Mouse (Mus musculus): ENCODE measurements around the gene Cycs.

Cycs gene

DNA sequence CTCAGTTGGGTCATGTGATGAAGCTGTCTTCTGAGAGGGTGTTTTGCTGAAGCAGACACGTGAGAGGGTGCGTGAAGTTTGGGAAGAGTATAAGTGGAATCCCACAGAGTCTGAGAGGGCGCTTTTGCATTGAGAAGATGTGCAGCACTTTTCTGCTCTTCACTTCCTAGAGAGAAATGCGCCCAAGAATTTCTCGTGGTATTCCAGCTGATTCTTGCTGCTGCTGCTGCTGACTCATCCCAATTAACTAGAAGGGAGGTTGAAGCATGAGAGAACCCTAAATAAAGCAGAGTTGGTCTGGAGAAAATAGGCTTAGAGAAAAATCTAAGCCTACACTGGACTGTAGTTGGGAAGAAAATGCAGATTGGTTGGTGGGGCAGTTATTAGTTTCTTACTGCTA is 17.3 kb downstream of the Cycs start:
- in situ Hi-C loops (cut with MboI; ENCODE audit: low sequenced_read_pairs), result loop anchor here (25.0 kb wide), 1 partner anchor 437 kb away; the partner anchor contains the start of gene Mpp6

DNA sequence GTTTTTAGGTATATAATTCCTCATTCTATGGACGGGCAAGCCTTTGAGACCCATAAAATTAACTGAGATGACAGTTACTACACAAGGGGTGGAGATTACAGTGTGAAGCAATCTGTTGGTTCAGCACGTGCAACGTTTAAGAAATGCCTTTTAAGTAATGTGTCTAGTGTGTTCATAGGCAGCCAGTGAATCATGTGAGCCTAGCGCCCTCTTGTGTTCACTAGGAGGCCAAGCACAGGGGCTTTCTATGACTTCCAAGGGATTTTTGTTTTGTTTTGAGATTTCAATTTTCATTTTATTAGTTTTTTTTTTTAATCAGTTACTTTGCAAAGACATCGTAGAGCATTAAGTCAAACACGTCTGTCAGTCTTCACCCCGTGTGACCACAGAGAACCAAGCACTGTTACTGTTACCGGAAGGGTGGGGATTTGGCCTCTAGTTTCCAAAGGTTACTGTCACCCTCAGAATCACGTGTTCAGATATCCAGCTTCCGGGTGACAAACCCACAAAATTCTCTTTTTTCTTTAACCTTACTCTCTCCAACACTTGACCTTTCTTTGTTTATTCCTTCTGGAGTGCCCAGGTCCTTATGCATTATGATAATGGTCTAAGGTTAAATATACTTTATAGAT is 20.8 kb downstream of the Cycs start:
- in situ Hi-C loops (cut with MboI; ENCODE audit: low sequenced_read_pairs), result loop anchor here (25.0 kb wide), 1 partner anchor 433 kb away; the partner anchor contains the start of gene Mpp6

DNA sequence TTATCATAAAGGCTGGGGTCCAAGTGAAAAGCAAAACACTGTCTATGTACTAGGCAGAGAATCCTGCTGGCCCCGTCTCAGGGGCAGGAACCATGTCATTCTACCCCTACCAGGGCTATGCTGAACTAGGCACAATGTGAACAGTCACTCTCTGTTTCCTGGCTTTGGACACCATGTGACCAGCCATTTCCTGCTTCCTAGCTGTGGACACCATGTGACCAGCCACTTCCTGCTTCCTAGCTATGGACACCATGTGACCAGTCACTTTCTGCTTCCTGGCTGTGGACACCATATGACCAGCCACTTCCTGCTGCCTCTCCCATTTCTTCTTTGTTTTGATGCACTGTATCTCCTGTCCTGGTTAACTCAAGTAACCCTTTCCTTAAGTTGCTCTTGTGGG is 23.8 kb downstream of the Cycs start:
- in situ Hi-C loops (cut with MboI; ENCODE audit: low sequenced_read_pairs), result loop anchor here (25.0 kb wide), 1 partner anchor 430 kb away; the partner anchor contains the start of gene Mpp6

DNA sequence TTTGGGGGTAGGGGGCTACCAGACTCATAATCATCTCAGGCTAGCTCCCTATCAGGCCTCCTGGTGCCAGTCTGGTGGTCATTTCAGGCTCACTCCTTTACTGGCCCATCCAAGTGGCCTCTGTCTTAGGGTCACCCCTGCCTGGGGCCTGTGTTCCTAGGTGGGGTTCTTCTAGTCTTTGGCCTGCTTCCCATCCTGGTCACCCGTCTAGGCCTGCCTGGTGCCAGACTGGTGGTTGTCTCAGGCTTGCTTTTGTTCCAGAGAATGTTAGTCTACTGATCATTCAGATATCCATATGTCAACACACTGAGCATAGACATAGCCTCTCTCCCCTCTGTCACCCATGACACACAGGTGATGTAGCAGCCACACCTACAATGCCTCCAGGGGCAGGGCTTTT is 26.7 kb downstream of the Cycs start:
- in situ Hi-C loops (cut with MboI; ENCODE audit: low sequenced_read_pairs), result loop anchor here (5.0 to 25.0 kb wide), 2 partner anchors 232 to 427 kb away; partner anchors contain the start of gene Mpp6

DNA sequence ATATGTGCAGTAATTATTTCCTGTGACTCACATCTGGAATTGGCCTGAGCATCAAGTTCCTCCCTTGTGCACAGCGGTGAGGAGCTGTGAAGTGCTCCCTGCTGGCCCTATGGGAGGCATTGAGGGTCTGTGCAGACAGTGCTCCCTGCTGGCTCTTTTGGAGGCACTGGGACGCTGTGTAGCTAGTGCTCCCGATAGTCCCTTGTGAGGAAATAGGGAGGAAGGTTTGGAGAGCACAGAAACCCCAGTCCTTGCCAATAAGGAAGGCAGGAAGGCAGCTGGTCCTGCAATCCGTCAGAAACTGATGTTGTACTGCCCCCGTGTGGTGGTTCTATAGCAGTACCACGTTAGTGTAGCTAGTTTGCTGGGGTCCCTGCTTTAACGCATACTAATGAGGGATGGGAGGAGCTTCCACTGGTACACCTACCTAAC is 29.9 kb downstream of the Cycs start:
- in situ Hi-C loops (cut with MboI; ENCODE audit: low sequenced_read_pairs), result loop anchor here (5.0 to 25.0 kb wide), 2 partner anchors 229 to 424 kb away; partner anchors contain the start of gene Mpp6

DNA sequence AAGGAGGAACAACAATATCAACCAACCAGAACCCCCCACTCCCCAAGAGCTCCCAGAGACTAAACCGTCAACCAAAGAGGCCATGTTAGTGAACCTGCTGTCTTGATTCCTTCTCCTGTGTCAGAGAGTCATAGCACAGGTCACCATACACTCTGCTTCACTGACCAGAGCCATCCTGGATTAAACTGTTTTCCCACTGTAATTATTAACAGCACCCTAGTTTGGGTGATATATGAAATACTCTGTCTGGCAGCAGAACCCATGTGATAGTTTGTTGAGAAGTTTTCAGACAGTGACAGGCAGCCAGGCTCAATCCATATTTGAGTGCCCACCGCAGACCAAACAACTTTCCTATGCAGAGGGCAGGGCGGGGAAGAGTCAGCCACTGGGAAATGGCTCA is 31.0 kb downstream of the Cycs start:
- in situ Hi-C loops (cut with MboI; ENCODE audit: low sequenced_read_pairs), result loop anchor here (5.0 to 25.0 kb wide), 2 partner anchors 228 to 423 kb away; partner anchors contain the start of gene Mpp6

DNA sequence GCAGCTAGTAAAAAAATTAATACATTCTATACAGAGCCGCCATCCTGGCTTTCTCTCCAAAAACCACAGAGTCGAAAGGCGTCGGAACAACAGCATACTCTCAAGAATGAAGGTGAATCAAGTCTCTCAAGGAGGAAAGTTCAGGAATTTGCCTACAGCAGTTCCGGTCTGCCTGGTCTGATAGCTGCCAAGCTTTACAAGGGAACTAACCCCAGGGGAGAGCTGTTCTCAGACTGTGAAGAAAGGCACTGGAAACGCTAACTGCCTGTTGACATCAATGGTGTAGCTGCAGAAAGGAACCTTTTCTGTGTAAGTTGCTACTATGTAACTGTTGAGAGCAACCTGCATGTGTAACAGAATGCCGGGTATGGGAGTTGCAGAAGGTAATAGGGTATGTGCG is 34.4 kb downstream of the Cycs start:
- in situ Hi-C loops (cut with MboI; ENCODE audit: low sequenced_read_pairs), result loop anchor here (25.0 kb wide), 1 partner anchor 420 kb away; the partner anchor contains the start of gene Mpp6

DNA sequence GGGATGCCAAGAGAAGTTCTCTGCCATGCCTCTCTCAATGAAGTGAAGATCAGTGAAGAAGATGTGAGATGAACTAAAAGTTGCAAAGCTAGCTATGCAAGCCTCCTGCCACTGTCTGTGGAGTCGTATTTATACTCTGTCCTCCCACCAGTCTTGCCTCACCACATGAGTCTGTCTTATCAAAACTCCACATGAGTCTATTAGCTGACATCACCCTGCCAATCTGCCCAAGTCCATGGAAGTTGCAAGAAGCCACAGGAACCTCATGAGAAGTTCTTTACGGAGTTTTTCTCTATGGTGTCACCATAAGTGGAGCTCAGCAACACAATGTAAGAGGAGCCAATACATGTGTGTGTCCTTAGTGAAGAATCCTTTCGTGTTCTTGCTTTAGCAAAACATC is 35.3 kb downstream of the Cycs start:
- in situ Hi-C loops (cut with MboI; ENCODE audit: low sequenced_read_pairs), result loop anchor here (25.0 kb wide), 1 partner anchor 419 kb away; the partner anchor contains the start of gene Mpp6

DNA sequence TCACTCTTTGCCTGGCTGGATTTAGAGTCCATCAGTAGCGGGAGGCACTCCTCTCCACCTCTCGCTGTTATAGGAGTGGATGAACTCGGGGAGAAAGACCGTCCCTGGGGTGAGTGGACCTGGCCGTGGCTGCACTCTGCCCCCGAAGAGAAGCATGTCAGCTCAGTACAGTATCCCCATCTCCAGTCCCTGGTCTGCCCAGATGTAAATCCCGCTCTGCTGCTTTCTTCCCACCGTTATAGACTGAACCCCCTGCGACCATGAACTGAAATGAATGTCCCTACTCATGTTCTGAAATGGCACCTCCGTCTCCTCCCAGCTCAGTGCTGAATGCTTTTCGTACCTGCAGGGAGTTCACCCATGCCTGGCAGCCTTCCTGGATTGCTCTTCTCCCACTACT is 37.1 kb downstream of the Cycs start:
- in situ Hi-C loops (cut with MboI; ENCODE audit: low sequenced_read_pairs), result loop anchor here (25.0 kb wide), 1 partner anchor 417 kb away; the partner anchor contains the start of gene Mpp6

DNA sequence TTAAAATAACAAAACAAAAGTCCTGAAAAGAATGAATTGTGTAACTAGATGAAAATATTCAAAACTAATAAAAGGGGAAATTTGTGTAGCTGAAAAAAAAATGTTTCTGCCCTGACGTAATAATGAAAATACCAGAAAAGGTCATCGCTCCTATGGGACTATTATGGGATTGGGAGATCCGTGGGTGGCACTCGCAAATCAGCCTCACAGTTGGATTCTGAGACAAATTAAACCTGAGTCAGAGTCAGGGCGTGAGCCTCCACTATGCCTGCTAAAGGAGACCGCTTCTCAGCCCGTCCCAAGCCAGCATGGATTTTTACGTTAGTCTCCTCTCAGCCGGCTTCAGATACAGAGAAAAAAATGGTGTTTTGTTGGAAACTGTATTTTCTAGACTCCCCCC is 38.9 kb downstream of the Cycs start:
- in situ Hi-C loops (cut with MboI; ENCODE audit: low sequenced_read_pairs), result loop anchor here (25.0 kb wide), 1 partner anchor 415 kb away; the partner anchor contains the start of gene Mpp6

DNA sequence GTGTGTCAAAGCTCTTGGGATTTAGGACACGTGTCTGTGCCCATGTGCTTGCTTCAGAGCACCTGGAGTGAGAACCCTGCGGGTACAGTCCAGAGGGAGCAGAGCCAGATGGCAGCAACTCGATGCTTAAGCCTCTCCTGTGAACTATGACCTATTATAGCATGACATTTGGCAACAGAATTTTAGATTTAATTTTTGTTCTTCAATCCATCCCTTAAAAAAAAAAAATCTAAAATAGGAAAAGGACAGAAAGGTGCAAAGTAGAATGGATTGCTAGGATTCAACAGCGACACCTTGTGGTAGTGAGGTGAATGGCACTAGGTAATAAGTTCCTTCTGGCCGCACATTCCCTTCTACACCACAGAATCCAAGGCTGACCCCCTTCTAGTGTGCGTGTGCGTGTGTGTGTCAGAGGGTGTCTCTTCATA is 39.7 kb downstream of the Cycs start:
- in situ Hi-C loops (cut with MboI; ENCODE audit: low sequenced_read_pairs), result loop anchor here (25.0 kb wide), 1 partner anchor 414 kb away; the partner anchor contains the start of gene Mpp6

DNA sequence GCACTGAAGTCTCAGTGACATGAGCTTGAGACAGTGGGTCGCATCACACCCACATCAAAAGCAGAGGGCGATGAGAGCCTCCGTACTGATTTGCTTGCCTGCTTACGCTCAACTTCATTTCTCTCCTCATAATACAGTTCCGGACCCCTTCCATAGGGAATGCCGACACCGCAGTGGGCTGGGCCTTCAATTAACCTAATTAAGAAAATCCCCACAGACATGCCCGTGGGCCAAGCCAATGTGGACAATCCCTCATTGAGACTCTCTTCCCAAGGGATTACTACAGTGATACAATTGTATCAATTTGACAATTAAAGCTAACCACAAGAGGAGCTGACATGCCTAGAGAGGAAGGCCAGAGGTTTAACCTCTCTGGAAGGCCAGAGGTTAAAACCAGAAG is 40.5 kb downstream of the Cycs start:
- in situ Hi-C loops (cut with MboI; ENCODE audit: low sequenced_read_pairs), result loop anchor here (25.0 kb wide), 1 partner anchor 414 kb away; the partner anchor contains the start of gene Mpp6

DNA sequence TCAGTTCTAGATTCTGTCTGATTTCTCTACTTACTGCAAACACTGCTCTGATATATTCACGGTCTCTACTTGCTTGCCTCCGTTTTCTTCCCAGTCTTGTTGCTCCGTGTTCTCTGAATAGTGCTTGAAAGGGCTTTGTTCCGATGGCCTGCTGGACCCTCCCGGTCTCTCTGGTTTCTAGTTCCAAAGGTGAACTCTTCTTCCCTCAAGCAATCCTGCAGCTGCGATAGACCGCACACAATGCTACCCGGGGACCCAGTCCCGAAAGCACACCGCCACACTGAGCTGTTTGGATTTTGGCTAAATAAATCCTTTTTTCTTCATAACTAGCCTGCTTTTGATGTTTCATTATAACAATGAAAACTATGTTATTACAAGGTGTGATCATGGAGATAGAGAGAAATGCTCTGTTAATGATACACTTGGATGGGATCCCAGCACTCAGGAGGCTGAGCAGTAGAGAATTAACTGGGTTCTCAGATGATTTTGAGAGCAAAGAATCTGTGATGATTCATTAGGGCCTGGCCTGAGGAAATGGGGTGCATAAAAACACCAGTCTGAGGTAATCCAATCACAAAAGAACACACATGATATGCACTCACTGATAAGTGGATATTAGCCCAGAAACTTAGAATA is 42.0 kb downstream of the Cycs start:
- in situ Hi-C loops (cut with MboI; ENCODE audit: low sequenced_read_pairs), result loop anchor here (25.0 kb wide), 1 partner anchor 1012 kb away; no protein-coding TSS in a partner anchor

DNA sequence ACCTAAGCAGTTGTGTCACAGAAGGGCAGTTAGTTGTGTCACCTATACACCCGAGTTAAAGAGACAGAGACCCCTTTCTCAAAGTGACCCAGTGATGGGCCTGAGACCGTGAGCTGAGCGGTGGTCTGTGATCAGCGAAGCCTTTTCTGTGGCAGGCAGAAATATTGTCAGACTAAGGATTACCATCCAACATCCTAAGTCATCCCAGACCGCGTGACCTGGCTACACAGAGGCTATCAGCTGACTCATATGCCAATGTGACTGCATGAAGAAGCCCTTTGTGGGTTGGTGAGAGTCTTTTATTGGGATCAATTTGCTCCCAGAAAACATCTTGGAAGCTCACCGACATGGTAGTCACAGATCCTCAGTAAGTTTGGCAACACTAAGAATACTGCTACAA is 43.6 kb downstream of the Cycs start:
- in situ Hi-C loops (cut with MboI; ENCODE audit: low sequenced_read_pairs), result loop anchor here (25.0 kb wide), 1 partner anchor 1010 kb away; no protein-coding TSS in a partner anchor

DNA sequence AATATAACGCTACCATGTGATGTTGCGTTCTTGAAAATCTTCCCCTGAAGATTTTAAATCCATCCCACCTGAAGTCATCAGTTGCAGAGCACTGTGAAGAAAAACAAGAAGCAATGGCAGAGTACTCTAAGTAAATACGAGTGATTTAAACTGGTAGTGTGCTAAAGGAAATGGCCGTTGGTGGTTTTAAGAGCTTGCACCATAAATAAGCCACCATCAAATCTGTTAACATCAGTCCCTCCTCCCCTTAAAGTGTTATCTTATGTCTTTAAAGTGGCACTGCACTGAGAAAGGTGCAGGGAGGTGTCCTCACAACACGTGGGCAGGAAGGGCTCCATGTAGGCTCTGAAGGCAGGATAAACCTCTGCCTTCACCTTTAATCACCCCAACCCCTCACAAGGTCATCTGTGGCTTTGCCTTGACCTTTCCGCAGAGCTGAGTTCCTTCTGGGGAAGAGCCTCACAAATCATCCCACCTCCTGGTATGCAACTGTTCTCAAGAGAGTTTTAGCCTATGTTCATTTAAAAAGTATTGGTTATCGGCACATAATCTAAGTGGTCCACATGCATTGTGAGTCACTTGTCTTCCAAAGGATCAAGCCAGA is 44.7 kb downstream of the Cycs start:
- in situ Hi-C loops (cut with MboI; ENCODE audit: low sequenced_read_pairs), result loop anchor here (25.0 kb wide), 1 partner anchor 1009 kb away; no protein-coding TSS in a partner anchor

DNA sequence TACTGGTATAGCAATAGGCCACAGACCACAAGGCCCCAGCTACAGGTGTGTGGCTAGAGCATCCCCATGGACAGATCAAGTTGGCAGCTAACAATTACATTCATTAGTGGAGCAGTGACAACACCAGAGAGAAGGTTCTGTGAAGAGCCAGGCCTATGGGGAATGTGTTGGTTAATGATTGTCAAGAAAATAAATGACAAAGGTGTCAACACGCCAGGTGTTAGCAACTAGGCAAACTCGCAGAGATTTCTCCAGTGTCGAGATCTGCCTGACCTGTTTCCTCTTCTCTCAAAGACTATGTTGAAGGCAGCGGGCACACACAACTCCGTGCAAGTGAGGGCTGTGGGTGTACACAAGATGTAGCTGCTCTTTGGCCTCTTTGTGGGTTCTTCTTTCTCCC is 46.2 kb downstream of the Cycs start:
- in situ Hi-C loops (cut with MboI; ENCODE audit: low sequenced_read_pairs), result loop anchor here (25.0 kb wide), 1 partner anchor 1008 kb away; no protein-coding TSS in a partner anchor

DNA sequence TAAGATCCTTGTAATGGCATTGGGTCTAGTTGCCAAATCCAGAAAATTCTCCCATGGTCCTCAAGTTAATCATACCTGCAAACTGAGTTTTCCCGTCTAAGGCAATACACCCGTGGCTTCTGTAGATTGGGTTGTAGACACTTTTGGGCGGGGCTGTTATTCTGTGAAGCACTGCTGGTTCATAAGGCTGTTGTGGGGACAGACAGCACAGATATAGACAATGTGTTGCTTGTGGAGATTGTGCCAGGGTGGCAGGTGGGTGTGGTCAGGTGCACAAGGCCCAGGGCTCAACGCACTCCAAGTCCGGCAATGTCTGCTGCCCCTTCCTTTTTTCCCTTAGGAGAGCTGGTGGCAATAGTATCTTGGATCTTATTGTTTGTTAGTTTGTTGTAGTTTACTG is 48.0 kb downstream of the Cycs start:
- in situ Hi-C loops (cut with MboI; ENCODE audit: low sequenced_read_pairs), result loop anchor here (25.0 kb wide), 1 partner anchor 1006 kb away; no protein-coding TSS in a partner anchor

Measured in CH12F3 (cell line).